Mouse (Mus musculus) testis, adult 2 months (tissue): Measurements from ENCODE around the gene Dnajb14. TPM values are rescaled to one million over a fixed set of nuclear protein-coding genes. Genes with fewer than 3 reads are reported as not detected.

Source experiments
- polyA plus RNA-seq: library from polyadenylated mRNA; depleted of rRNA; stranded (reverse); fragments of >200 nt; gene quantifications from 2 replicates; pipeline ENCODE4 v1.2.3, GENCODE M21; 2012; rRNA removed

Dnajb14 gene
- polyA plus RNA-seq, 1 experiment: 76.7 TPM

Other genes starting within 250 kb of the Dnajb14 start
- gene Ddit4l, start 246.1 kb upstream of the Dnajb14 start, polyA plus RNA-seq: 9.7 and 11.2 TPM in 2 replicates
- not detected in 2 replicates for gene Gm21962, start 196.2 kb upstream of the Dnajb14 start, polyA plus RNA-seq
- 782 and 970 TPM in 2 replicates for gene H2afz, start 3.2 kb upstream of the Dnajb14 start, polyA plus RNA-seq
- gene Lamtor3, start 50.8 kb downstream of the Dnajb14 start, polyA plus RNA-seq: 12.9 and 15.0 TPM in 2 replicates
- 24.9 and 26.6 TPM in 2 replicates for gene Dapp1, start 113.9 kb downstream of the Dnajb14 start, polyA plus RNA-seq
- gene 1110002E22Rik, start 197.4 kb downstream of the Dnajb14 start, polyA plus RNA-seq: 0.01 TPM in 1 of 2 replicates, not detected in the other
- gene Gm5105, start 199.7 kb downstream of the Dnajb14 start, polyA plus RNA-seq: not detected in 2 replicates